Mouse (Mus musculus) heart, embryonic 14.5 days (tissue): ENCODE measurements at regions not wholly inside any gene's neighbourhood (a gene's known extent, or its start where the extent isn't known, plus 50 kb on each side); places are given as distances from the start of the nearest gene placed in this dataset.

Source experiments
- ATAC-seq: fragments of 200-750 bp; cut with Nextera tagmentation; 2 replicates; pipeline ENCODE4 v1.8.0; 2017; ENCODE audit warnings: low read depth, moderate TSS enrichment; ENCODE audit not compliant: insufficient number of reproducible peaks, insufficient read depth, low FRiP score
- H3K27ac ChIP-seq, 2 experiments: fragments of 200-500 bp in 1 of 2; fragments of 300-500 bp in 1 of 2; sonication (generic) in 1 of 2; replicated peaks in 1 of 2; 2 replicates each; pipeline ENCODE4 v1.5.1; 2012 to 2014; ENCODE audit warnings: low read depth in 2 of 2, low read length in 2 of 2, control low read depth in 1 of 2, mild to moderate bottlenecking in 1 of 2, mixed read lengths in 1 of 2; ENCODE audit not compliant: control insufficient read depth in 1 of 2, insufficient read depth in 1 of 2
- H3K27me3 ChIP-seq: fragments of 300-500 bp; sonication (generic); 2 replicates; pipeline ENCODE4 v1.6.1; 2014; ENCODE audit warnings: mild to moderate bottlenecking, low read length, control low read depth; ENCODE audit not compliant: control insufficient read depth, insufficient read depth
- H3K36me3 ChIP-seq: fragments of 300-500 bp; sonication (generic); 2 replicates; pipeline ENCODE4 v1.6.1; 2014; ENCODE audit warnings: mild to moderate bottlenecking, control low read depth, low read length, mixed read lengths; ENCODE audit not compliant: control insufficient read depth, insufficient read depth
- H3K4me1 ChIP-seq, 2 experiments: fragments of 200-500 bp in 1 of 2; fragments of 300-500 bp in 1 of 2; sonication (generic) in 1 of 2; 2 replicates each; pipeline ENCODE4 v1.6.1; 2012 to 2014; ENCODE audit warnings: low read length in 2 of 2, control low read depth in 1 of 2, mixed read lengths in 1 of 2; ENCODE audit not compliant: control insufficient read depth in 2 of 2, insufficient read depth in 2 of 2
- H3K4me2 ChIP-seq: fragments of 300-500 bp; sonication (generic); 2 replicates; pipeline ENCODE4 v1.6.1; 2014; ENCODE audit warnings: mild to moderate bottlenecking, low read length
- H3K4me3 ChIP-seq, 2 experiments: fragments of 200-500 bp in 1 of 2; fragments of 300-500 bp in 1 of 2; sonication (generic) in 1 of 2; 2 replicates each; pipeline ENCODE4 v1.5.1; 2012 to 2014; ENCODE audit warnings: low read length in 2 of 2, mild to moderate bottlenecking in 2 of 2, control low read depth in 1 of 2, low read depth in 1 of 2, moderate library complexity in 1 of 2; ENCODE audit not compliant: control insufficient read depth in 1 of 2, insufficient read depth in 1 of 2
- H3K9ac ChIP-seq: fragments of 300-500 bp; sonication (generic); 2 replicates; pipeline ENCODE4 v1.6.1; 2014; ENCODE audit warnings: mild to moderate bottlenecking, low read length
- H3K9me3 ChIP-seq: fragments of 300-500 bp; sonication (generic); 2 replicates; pipeline ENCODE4 v1.6.1; 2016; ENCODE audit warnings: low read length, control low read depth; ENCODE audit not compliant: control insufficient read depth
- WGBS: fragments of 180-500 bp; shearing (Covaris S2); extraction: QIAGEN DNeasy Blood & Tissue Kit; methylation state at CpG from one replicate; pipeline ENCODE4 v1.1.7; 2014; 5-methylcytosine and 5-hydroxymethylcytosine counted together

GRCm38 (mm10) chr14:24616306-24617125 is 129.6 kb downstream of the Rps24 start:
- H3K9ac ChIP-seq, result no peak overlapping the region
- WGBS, result 68% methylated on average over 10 of the region's 10 CpGs
- H3K36me3 ChIP-seq, result no peaks in the 10 kb centered on the region
- peaks cover 3% of the 10 kb centered on the region; the same call in 1 of the 2 replicates for H3K27me3 ChIP-seq
- no peak overlapping the region for H3K4me2 ChIP-seq
- H3K4me1 ChIP-seq, result peaks cover 17 to 22% of the 10 kb centered on the region in 2 experiments
- H3K9me3 ChIP-seq, result no peaks in the 10 kb centered on the region
- H3K4me3 ChIP-seq, result no peak overlapping the region
- ATAC-seq, result no peak
- no peak overlapping the region for H3K27ac ChIP-seq

GRCm38 (mm10) chr14:24617126-24617375 is 130.1 kb downstream of the Rps24 start:
- Histone ChIP-seq H3K4me3 (no peak overlapping the region), H3K9ac (no peak overlapping the region), H3K36me3 (no peaks in the 10 kb centered on the region), H3K4me2 (no peak overlapping the region), H3K27ac (no peak overlapping the region), H3K27me3 (peaks cover 3% of the 10 kb centered on the region; the same call in 1 of the 2 replicates), H3K4me1 (peaks cover 17 to 22% of the 10 kb centered on the region in 2 experiments), H3K9me3 (no peaks in the 10 kb centered on the region)
- WGBS, result 55% methylated on average over 3 of the region's 3 CpGs
- ATAC-seq, result no peak

- Histone ChIP-seq H3K4me3 (no peak overlapping the region), H3K9me3 (no peaks in the 10 kb centered on the region), H3K36me3 (no peaks in the 10 kb centered on the region), H3K9ac (no peak overlapping the region; the same call in 1 of the 2 replicates), H3K27ac (0 out of 4 replicates have a peak overlapping the region, but pooled peaks of 1 of the 2 experiments have one; percentile 6), H3K4me1 (peaks cover 17 to 22% of the 10 kb centered on the region in 2 experiments), H3K4me2 (no peak overlapping the region), H3K27me3 (peaks cover 3% of the 10 kb centered on the region; the same call in 1 of the 2 replicates)
- ATAC-seq, result no peak
- 51% methylated on average over 10 of the region's 10 CpGs for WGBS
Measured at GRCm38 (mm10) chr14:24617393-24617861, 130.5 kb downstream of the Rps24 start.

DNA sequence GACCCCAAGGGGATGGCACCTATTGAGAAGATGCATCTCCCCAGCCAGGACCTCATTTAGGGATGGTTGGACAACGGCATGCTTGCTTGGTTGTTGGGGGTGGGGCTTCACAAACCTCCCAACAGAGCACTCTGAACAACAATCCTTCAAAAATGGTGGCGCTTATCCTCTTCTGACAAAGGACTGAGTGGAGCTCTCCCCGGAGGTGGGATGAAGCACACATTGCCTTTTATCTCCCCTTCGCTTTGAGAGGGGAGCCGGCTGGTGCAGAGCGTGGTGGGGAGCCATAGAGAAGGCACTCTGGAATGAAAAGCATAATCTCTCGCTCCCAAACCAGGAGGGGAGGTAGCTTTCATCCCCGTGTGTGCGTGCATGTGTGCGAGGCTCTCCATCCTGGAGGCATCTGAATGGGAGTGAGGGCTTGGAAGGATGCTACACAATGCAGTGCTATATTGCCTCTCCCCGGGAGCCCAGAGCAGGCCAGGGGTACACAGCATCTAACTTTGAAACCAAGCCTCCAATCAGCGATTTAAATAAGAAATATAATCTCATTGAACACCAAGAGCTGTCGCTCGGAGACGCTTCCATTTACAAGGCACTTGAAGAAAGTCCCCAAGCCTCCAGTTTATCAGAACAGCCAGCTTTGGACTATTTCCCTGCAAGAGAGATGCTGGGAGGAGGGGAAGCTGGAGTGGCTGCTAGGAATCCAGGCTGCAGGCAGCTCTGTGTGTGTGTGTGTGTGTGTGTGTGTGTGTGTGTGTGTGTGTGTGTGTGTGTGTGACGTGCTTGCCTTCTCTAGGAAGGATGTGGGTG is 131.5 kb downstream of the Rps24 start:
- peaks cover 17 to 22% of the 10 kb centered on the region in 2 experiments for H3K4me1 ChIP-seq
- peak; percentile 31 for ATAC-seq
- H3K9ac ChIP-seq, result no peak overlapping the region
- H3K27me3 ChIP-seq, result peaks cover 3% of the 10 kb centered on the region; the same call in 1 of the 2 replicates
- no peak overlapping the region for H3K27ac ChIP-seq
- H3K9me3 ChIP-seq, result no peaks in the 10 kb centered on the region
- no peak overlapping the region for H3K4me3 ChIP-seq
- WGBS, result 27% methylated on average over 15 of the region's 16 CpGs
- no peaks in the 10 kb centered on the region for H3K36me3 ChIP-seq
- H3K4me2 ChIP-seq, result peak overlapping the region; percentile 29; the same call in 1 of the 2 replicates

- no peaks in the 10 kb centered on the region for H3K27me3 ChIP-seq
- no peak overlapping the region for H3K4me2 ChIP-seq
- H3K4me1 ChIP-seq, result peaks cover 4 to 9% of the 10 kb centered on the region in 2 experiments
- no peak overlapping the region for H3K27ac ChIP-seq
- 76% methylated on average over 1 of the region's 1 CpGs for WGBS
- H3K36me3 ChIP-seq, result no peaks in the 10 kb centered on the region
- H3K9me3 ChIP-seq, result peaks cover under 1% of the 10 kb centered on the region
- H3K9ac ChIP-seq, result no peak overlapping the region
- ATAC-seq, result no peak
- H3K4me3 ChIP-seq, result no peak overlapping the region
Measured at GRCm38 (mm10) chr14:24631994-24632393, 145.1 kb downstream of the Rps24 start.

- H3K27me3 ChIP-seq, result no peaks in the 10 kb centered on the region; the same call in 1 of the 2 replicates
- ATAC-seq, result no peak
- H3K27ac ChIP-seq, result no peak overlapping the region
- H3K4me2 ChIP-seq, result no peak overlapping the region
- H3K4me3 ChIP-seq, result no peak overlapping the region
- 61% methylated on average over 5 of the region's 5 CpGs for WGBS
- H3K36me3 ChIP-seq, result no peaks in the 10 kb centered on the region
- H3K9ac ChIP-seq, result no peak overlapping the region
- H3K4me1 ChIP-seq, result no peaks in the 10 kb centered on the region
- H3K9me3 ChIP-seq, result no peaks in the 10 kb centered on the region
Measured at GRCm38 (mm10) chr14:24641853-24642252, 154.9 kb downstream of the Rps24 start.

GRCm38 (mm10) chr14:24644117-24644808 is 157.3 kb downstream of the Rps24 start:
- Histone ChIP-seq H3K27ac (no peak overlapping the region), H3K9ac (no peak overlapping the region), H3K4me3 (no peak overlapping the region), H3K36me3 (no peaks in the 10 kb centered on the region), H3K27me3 (no peaks in the 10 kb centered on the region; the same call in 1 of the 2 replicates), H3K4me2 (no peak overlapping the region), H3K9me3 (no peaks in the 10 kb centered on the region), H3K4me1 (no peaks in the 10 kb centered on the region)
- no peak for ATAC-seq
- WGBS, result 44% methylated on average over 6 of the region's 6 CpGs
